Mouse (Mus musculus) lung, postnatal 0 days (tissue): ENCODE results near the gene Ssh1.

ENCODE experiments used
- CTCF ChIP-seq: IDR thresholded peaks from 2 replicates; pipeline ENCODE4 v1.5.1; 2016; ENCODE audit warnings: antibody characterized with exemption, mild to moderate bottlenecking
- EP300 ChIP-seq: IDR thresholded peaks from 2 replicates; pipeline ENCODE4 v1.6.1; 2016; ENCODE audit warnings: antibody characterized with exemption, mild to moderate bottlenecking, control low read depth

DNA sequence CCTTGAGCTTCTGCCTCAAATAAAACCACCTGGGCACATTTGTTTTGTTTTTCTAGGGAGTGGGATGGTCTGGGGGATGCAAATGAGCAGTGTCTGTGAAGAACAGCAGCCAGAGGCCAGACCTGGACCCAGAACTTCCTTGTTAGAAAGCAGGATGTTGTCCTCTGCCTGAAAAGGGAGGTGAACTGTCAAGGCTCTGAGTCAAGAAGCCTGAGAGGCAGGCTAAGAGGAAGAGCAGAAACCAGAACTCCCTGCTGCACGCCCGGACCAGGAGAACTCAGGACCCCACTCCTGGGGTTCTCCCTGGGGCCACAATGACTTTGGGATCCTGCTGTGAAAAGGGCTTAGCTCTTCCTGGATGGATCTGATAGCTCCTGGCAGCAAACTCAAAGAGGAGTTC, 8.0 kb downstream of the Ssh1 start:
- no peak for TF ChIP-seq CTCF
- no peak for TF ChIP-seq EP300
